Mouse (Mus musculus) cortical plate, adult 2 months (tissue): Measurements from ENCODE around the gene Cd6.

Experiments
- CTCF ChIP-seq: fragments of 200-500 bp; IDR thresholded peaks from 2 replicates; pipeline ENCODE4 v1.5.1; 2011; ENCODE audit warnings: mild to moderate bottlenecking, control low read depth, low read length; ENCODE audit not compliant: insufficient read depth; ENCODE audit errors: extremely low read depth
- POLR2A ChIP-seq: fragments of 200-500 bp; IDR thresholded peaks from 2 replicates; pipeline ENCODE4 v1.6.1; 2011; ENCODE audit warnings: mild to moderate bottlenecking, low read length, control low read depth; ENCODE audit not compliant: insufficient read depth; ENCODE audit errors: extremely low read depth

DNA sequence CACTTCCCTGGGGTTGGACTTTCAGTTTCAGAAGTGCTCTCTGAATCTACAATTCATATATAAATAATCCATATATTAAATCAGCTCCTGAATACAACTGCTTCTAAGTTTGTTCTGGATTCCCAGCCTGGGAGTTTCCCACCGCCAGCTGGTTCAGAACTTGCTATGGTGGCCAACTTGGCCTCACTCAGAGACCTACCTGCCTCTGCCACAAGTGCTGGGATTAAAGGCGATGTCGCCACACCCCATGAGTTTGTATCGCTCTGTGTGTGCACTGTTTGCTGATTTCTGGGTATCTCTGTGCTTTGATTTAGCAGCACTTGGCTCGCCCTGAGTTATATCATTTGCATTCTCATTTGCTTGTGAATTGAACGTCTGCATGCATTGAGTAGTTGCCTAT, 77.8 kb downstream of the Cd6 start:
- TF ChIP-seq CTCF = no peak
- TF ChIP-seq POLR2A = no peak
